Mouse (Mus musculus): ENCODE data around the gene Prkag2. TPM values are rescaled to one million over a fixed set of nuclear protein-coding genes. Genes with fewer than 3 reads are reported as not detected.
"Not testable (repeated sequence)": the region's sequence is repeated elsewhere in the genome, so short reads cannot be mapped to it uniquely, and the experiment has no call there.

Prkag2 gene
- polyA plus RNA-seq, 1 experiment from 2014 or later: 54.1 TPM

GRCm38 (mm10) chr5:24831912-24832311, 268.5 kb downstream of the Prkag2 start:
- peaks cover 26% of the 10 kb centered on the region for H3K4me1 ChIP-seq (ENCODE audit: control insufficient read depth, insufficient read depth, low read length)
- 72% methylated on average over 3 of the region's 3 CpGs for WGBS
- no peaks in the 10 kb centered on the region for H3K9me3 ChIP-seq (ENCODE audit: control insufficient read depth, low read length)
- H3K27ac ChIP-seq (ENCODE audit: low read length): no peak overlapping the region
- ATAC-seq: no peak
- no peak overlapping the region for H3K9ac ChIP-seq (ENCODE audit: low read depth, low read length)
- no peak overlapping the region for H3K4me2 ChIP-seq (ENCODE audit: low read depth, low read length)
- no peak overlapping the region for H3K4me3 ChIP-seq (ENCODE audit: low read length)
- H3K27me3 ChIP-seq (replicated peaks; ENCODE audit: control insufficient read depth, insufficient read depth, low read length): no peaks in the 10 kb centered on the region
- H3K36me3 ChIP-seq (ENCODE audit: control insufficient read depth, insufficient read depth, low read length): no peaks in the 10 kb centered on the region

GRCm38 (mm10) chr5:24828446-24828845, 272.0 kb downstream of the Prkag2 start:
- Histone ChIP-seq H3K9me3 (ENCODE audit: control insufficient read depth, low read length) (no peaks in the 10 kb centered on the region), H3K4me2 (ENCODE audit: low read depth, low read length) (no peak overlapping the region)
- WGBS: 90% methylated on average over 3 of the region's 3 CpGs

GRCm38 (mm10) chr5:24827173-24827572, 273.3 kb downstream of the Prkag2 start:
- H3K4me3 ChIP-seq (ENCODE audit: low read length): no peak overlapping the region
- H3K9ac ChIP-seq (ENCODE audit: low read depth, low read length): no peak overlapping the region
- H3K36me3 ChIP-seq (ENCODE audit: control insufficient read depth, insufficient read depth, low read length): no peaks in the 10 kb centered on the region
- no peaks in the 10 kb centered on the region for H3K9me3 ChIP-seq (ENCODE audit: control insufficient read depth, low read length)
- no peak overlapping the region for H3K27ac ChIP-seq (ENCODE audit: low read length)
- ATAC-seq: no peak
- 88% methylated on average over 2 of the region's 2 CpGs for WGBS
- no peaks in the 10 kb centered on the region for H3K27me3 ChIP-seq (replicated peaks; ENCODE audit: control insufficient read depth, insufficient read depth, low read length)
- peaks cover 41% of the 10 kb centered on the region for H3K4me1 ChIP-seq (ENCODE audit: control insufficient read depth, insufficient read depth, low read length)
- no peak overlapping the region for H3K4me2 ChIP-seq (ENCODE audit: low read depth, low read length)

More at GRCm38 (mm10) chr5:24828446-24828845, 272.0 kb downstream of the Prkag2 start:
- no peak overlapping the region for H3K27ac ChIP-seq (ENCODE audit: low read length)
- no peaks in the 10 kb centered on the region for H3K27me3 ChIP-seq (replicated peaks; ENCODE audit: control insufficient read depth, insufficient read depth, low read length)
- no peak overlapping the region for H3K9ac ChIP-seq (ENCODE audit: low read depth, low read length)
- no peak overlapping the region for H3K4me3 ChIP-seq (ENCODE audit: low read length)
- H3K36me3 ChIP-seq (ENCODE audit: control insufficient read depth, insufficient read depth, low read length): no peaks in the 10 kb centered on the region
- ATAC-seq: peak; percentile 38; the same call in 1 of the 2 replicates
- H3K4me1 ChIP-seq (ENCODE audit: control insufficient read depth, insufficient read depth, low read length): peaks cover 45% of the 10 kb centered on the region

GRCm38 (mm10) chr5:24826056-24826770, 274.2 kb downstream of the Prkag2 start:
- no peaks in the 10 kb centered on the region for H3K36me3 ChIP-seq (ENCODE audit: control insufficient read depth, insufficient read depth, low read length)
- no peak overlapping the region for H3K4me2 ChIP-seq (ENCODE audit: low read depth, low read length)
- H3K27ac ChIP-seq (ENCODE audit: low read length): peak overlapping the region; percentile 29; the same call in 1 of the 2 replicates
- no peaks in the 10 kb centered on the region for H3K27me3 ChIP-seq (replicated peaks; ENCODE audit: control insufficient read depth, insufficient read depth, low read length)
- 77% methylated on average over 9 of the region's 9 CpGs for WGBS
- H3K9ac ChIP-seq (ENCODE audit: low read depth, low read length): no peak overlapping the region
- no peaks in the 10 kb centered on the region for H3K9me3 ChIP-seq (ENCODE audit: control insufficient read depth, low read length)
- H3K4me1 ChIP-seq (ENCODE audit: control insufficient read depth, insufficient read depth, low read length): peaks cover 42% of the 10 kb centered on the region
- no peak overlapping the region for H3K4me3 ChIP-seq (ENCODE audit: low read length)
- ATAC-seq: peak; percentile 66

- peak; percentile 28; the same call in 1 of the 2 replicates for ATAC-seq
- peak overlapping the region; percentile 29; the same call in 1 of the 2 replicates for H3K27ac ChIP-seq (ENCODE audit: low read length)
- 65% methylated on average over 4 of the region's 4 CpGs for WGBS
These were observed 274.9 kb downstream of the Prkag2 start for GRCm38 (mm10) chr5:24825365-24826055.

GRCm38 (mm10) chr5:24823864-24824405, 276.5 kb downstream of the Prkag2 start:
- no peaks in the 10 kb centered on the region for H3K9me3 ChIP-seq (ENCODE audit: control insufficient read depth, low read length)
- no peak for ATAC-seq
- no peak overlapping the region for H3K4me3 ChIP-seq (ENCODE audit: low read length)
- H3K4me1 ChIP-seq (ENCODE audit: control insufficient read depth, insufficient read depth, low read length): peaks cover 43% of the 10 kb centered on the region
- 80% methylated on average over 6 of the region's 6 CpGs for WGBS
- no peaks in the 10 kb centered on the region for H3K27me3 ChIP-seq (replicated peaks; ENCODE audit: control insufficient read depth, insufficient read depth, low read length)
- H3K27ac ChIP-seq (ENCODE audit: low read length): no peak overlapping the region
- H3K36me3 ChIP-seq (ENCODE audit: control insufficient read depth, insufficient read depth, low read length): no peaks in the 10 kb centered on the region
- no peak overlapping the region for H3K9ac ChIP-seq (ENCODE audit: low read depth, low read length)
- no peak overlapping the region for H3K4me2 ChIP-seq (ENCODE audit: low read depth, low read length)

More at GRCm38 (mm10) chr5:24825365-24826055, 274.9 kb downstream of the Prkag2 start:
- H3K9me3 ChIP-seq (ENCODE audit: control insufficient read depth, low read length): no peaks in the 10 kb centered on the region
- no peaks in the 10 kb centered on the region for H3K27me3 ChIP-seq (replicated peaks; ENCODE audit: control insufficient read depth, insufficient read depth, low read length)
- H3K4me2 ChIP-seq (ENCODE audit: low read depth, low read length): no peak overlapping the region
- peaks cover 47% of the 10 kb centered on the region for H3K4me1 ChIP-seq (ENCODE audit: control insufficient read depth, insufficient read depth, low read length)
- no peak overlapping the region for H3K4me3 ChIP-seq (ENCODE audit: low read length)
- no peaks in the 10 kb centered on the region for H3K36me3 ChIP-seq (ENCODE audit: control insufficient read depth, insufficient read depth, low read length)
- H3K9ac ChIP-seq (ENCODE audit: low read depth, low read length): no peak overlapping the region

GRCm38 (mm10) chr5:24822781-24823180, 277.7 kb downstream of the Prkag2 start:
- no peak overlapping the region for H3K4me3 ChIP-seq (ENCODE audit: low read length)
- H3K27me3 ChIP-seq (replicated peaks; ENCODE audit: control insufficient read depth, insufficient read depth, low read length): no peaks in the 10 kb centered on the region
- no peak overlapping the region for H3K27ac ChIP-seq (ENCODE audit: low read length)
- H3K36me3 ChIP-seq (ENCODE audit: control insufficient read depth, insufficient read depth, low read length): no peaks in the 10 kb centered on the region
- no peak overlapping the region for H3K4me2 ChIP-seq (ENCODE audit: low read depth, low read length)
- peaks cover 36% of the 10 kb centered on the region for H3K4me1 ChIP-seq (ENCODE audit: control insufficient read depth, insufficient read depth, low read length)
- ATAC-seq: no peak
- H3K9me3 ChIP-seq (ENCODE audit: control insufficient read depth, low read length): no peaks in the 10 kb centered on the region
- H3K9ac ChIP-seq (ENCODE audit: low read depth, low read length): no peak overlapping the region
- WGBS: 78% methylated on average over 3 of the region's 3 CpGs

GRCm38 (mm10) chr5:24822231-24822630, 278.2 kb downstream of the Prkag2 start:
- peaks cover 32% of the 10 kb centered on the region for H3K4me1 ChIP-seq (ENCODE audit: control insufficient read depth, insufficient read depth, low read length)
- not testable (repeated sequence) for H3K9ac ChIP-seq (ENCODE audit: low read depth, low read length); H3K27ac ChIP-seq (ENCODE audit: low read length); H3K36me3 ChIP-seq (ENCODE audit: control insufficient read depth, insufficient read depth, low read length); H3K4me3 ChIP-seq (ENCODE audit: low read length); H3K4me2 ChIP-seq (ENCODE audit: low read depth, low read length); H3K27me3 ChIP-seq (replicated peaks; ENCODE audit: control insufficient read depth, insufficient read depth, low read length); ATAC-seq; H3K9me3 ChIP-seq (ENCODE audit: control insufficient read depth, low read length)
- 81% methylated on average over 3 of the region's 3 CpGs for WGBS

- Histone ChIP-seq H3K27ac (ENCODE audit: low read length) (0 out of 2 replicates have a peak overlapping the region, but pooled peaks have one; percentile 13), H3K4me3 (ENCODE audit: low read length) (no peak overlapping the region), H3K36me3 (ENCODE audit: control insufficient read depth, insufficient read depth, low read length) (no peaks in the 10 kb centered on the region), H3K27me3 (replicated peaks; ENCODE audit: control insufficient read depth, insufficient read depth, low read length) (no peaks in the 10 kb centered on the region), H3K9me3 (ENCODE audit: control insufficient read depth, low read length) (no peaks in the 10 kb centered on the region), H3K4me1 (ENCODE audit: control insufficient read depth, insufficient read depth, low read length) (peaks cover 24% of the 10 kb centered on the region), H3K4me2 (ENCODE audit: low read depth, low read length) (no peak overlapping the region), H3K9ac (ENCODE audit: low read depth, low read length) (no peak overlapping the region)
- 56% methylated on average over 3 of the region's 3 CpGs for WGBS
- ATAC-seq: peak; percentile 62
These were observed 279.0 kb downstream of the Prkag2 start for GRCm38 (mm10) chr5:24821403-24821841.

Data from intestine, embryonic 16.5 days (tissue).